Mouse (Mus musculus) adipose tissue, adult 10 weeks (tissue): ENCODE measurements around the gene Clic6. TPM values are rescaled to one million over a fixed set of nuclear protein-coding genes. Genes with fewer than 3 reads are reported as not detected.

Source experiments
- polyA plus RNA-seq: library from polyadenylated mRNA; stranded (reverse); fragments of 350-450 nt; fragmentation: Illumina TruSeq; extraction: RNeasy Lipid Tissue Mini Kit (QIAGEN cat#74804); gene quantifications from one replicate; pipeline ENCODE4 v1.2.3, GENCODE M21; 2014; ENCODE audit warnings: low read depth, low replicate concordance

The Clic6 gene
- 9.3 TPM for polyA plus RNA-seq

GRCm38 (mm10) chr16:92485436-92485835, at the start of gene Clic6:
Gene Clic6 (plus strand): TSS chr16:92485736.

GRCm38 (mm10) chr16:92470706-92471105, 14.8 kb upstream of the Clic6 start, which contains the start of gene Rcan1:
Gene Rcan1 (minus strand): TSS chr16:92470867.

Other genes starting within 250 kb of the Clic6 start
- gene Kcne2, start 193.3 kb upstream of the Clic6 start, polyA plus RNA-seq, result not detected
- 73.3 TPM for gene Smim11, start 184.4 kb upstream of the Clic6 start, polyA plus RNA-seq
- gene Fam243, start 164.3 kb upstream of the Clic6 start, polyA plus RNA-seq, result 6.2 TPM
- not detected for gene Kcne1, start 126.3 kb upstream of the Clic6 start, polyA plus RNA-seq
- 18.5 TPM for gene Rcan1, start 14.9 kb upstream of the Clic6 start, polyA plus RNA-seq